Mouse (Mus musculus) midbrain, embryonic 10.5 days (tissue): ENCODE measurements at regions not wholly inside any gene's neighbourhood (a gene's known extent, or its start where the extent isn't known, plus 50 kb on each side); places are given as distances from the start of the nearest gene placed in this dataset.

Source experiments
- DNase-seq: peaks from one replicate; pipeline ENCODE4 v3.0.0-alpha.2; 2017; ENCODE audit warnings: low spot score
- H3K27ac ChIP-seq: fragments of 300-500 bp; sonication (generic); replicated peaks from 2 replicates; pipeline ENCODE4 v1.5.1; 2016; ENCODE audit warnings: mild to moderate bottlenecking
- H3K27me3 ChIP-seq: fragments of 300-500 bp; sonication (generic); 2 replicates; pipeline ENCODE4 v1.6.1; 2016; ENCODE audit warnings: low read depth, mild to moderate bottlenecking; ENCODE audit not compliant: poor library complexity, severe bottlenecking
- H3K36me3 ChIP-seq: fragments of 300-500 bp; sonication (generic); 2 replicates; pipeline ENCODE4 v1.6.1; 2016; ENCODE audit warnings: mild to moderate bottlenecking, moderate library complexity
- H3K4me1 ChIP-seq: fragments of 300-500 bp; sonication (generic); 2 replicates; pipeline ENCODE4 v1.6.1; 2016
- H3K4me3 ChIP-seq: fragments of 300-500 bp; sonication (generic); 2 replicates; pipeline ENCODE4 v1.5.1; 2016; ENCODE audit warnings: mild to moderate bottlenecking, moderate library complexity
- H3K9me3 ChIP-seq: fragments of 300-500 bp; sonication (generic); replicated peaks from 2 replicates; pipeline ENCODE4 v1.6.1; 2016; ENCODE audit warnings: mild to moderate bottlenecking
- WGBS: fragments of 180-500 bp; shearing (Covaris S2); methylation state at CpG from one replicate; pipeline ENCODE4 v1.1.7; 2016; 5-methylcytosine and 5-hydroxymethylcytosine counted together

GRCm38 (mm10) chr1:57470356-57470755 is 63.5 kb upstream of the Tyw5 start:
- DNase-seq = no peak

DNA sequence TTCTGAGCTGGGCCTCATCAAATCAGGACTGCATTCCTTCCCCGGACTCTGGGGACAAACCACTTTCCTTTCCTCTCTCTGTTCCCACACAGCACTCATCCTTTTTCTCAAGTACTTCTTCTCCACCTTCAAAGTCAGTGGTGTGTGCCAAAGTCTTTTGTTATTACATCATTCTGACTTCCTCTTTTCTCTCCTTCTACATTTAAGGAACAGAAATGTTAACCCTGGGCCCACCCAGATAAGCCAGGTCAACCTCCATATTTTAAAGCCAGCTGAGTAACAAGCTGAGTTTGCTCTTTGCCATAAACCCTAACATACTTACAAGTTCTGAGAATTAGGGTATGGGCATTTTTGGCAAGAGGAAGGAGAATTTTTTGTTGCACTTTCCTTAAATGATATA is 65.3 kb upstream of the Tyw5 start:
- Histone ChIP-seq H3K36me3 (no peaks in the 10 kb centered on the region), H3K27ac (no peak overlapping the region), H3K4me3 (no peak overlapping the region), H3K27me3 (no peaks in the 10 kb centered on the region), H3K9me3 (no peaks in the 10 kb centered on the region), H3K4me1 (peaks cover 5% of the 10 kb centered on the region; the same call in 1 of the 2 replicates)
- no peak for DNase-seq
- WGBS = 72% methylated on average over 1 of the region's 1 CpGs

More at GRCm38 (mm10) chr1:57470356-57470755, 63.5 kb upstream of the Tyw5 start:
- Histone ChIP-seq H3K27ac (no peak overlapping the region), H3K9me3 (no peaks in the 10 kb centered on the region), H3K4me3 (no peak overlapping the region), H3K4me1 (peaks cover 5% of the 10 kb centered on the region; the same call in 1 of the 2 replicates), H3K27me3 (no peaks in the 10 kb centered on the region), H3K36me3 (no peaks in the 10 kb centered on the region)
- 90% methylated on average over 1 of the region's 1 CpGs for WGBS

DNA sequence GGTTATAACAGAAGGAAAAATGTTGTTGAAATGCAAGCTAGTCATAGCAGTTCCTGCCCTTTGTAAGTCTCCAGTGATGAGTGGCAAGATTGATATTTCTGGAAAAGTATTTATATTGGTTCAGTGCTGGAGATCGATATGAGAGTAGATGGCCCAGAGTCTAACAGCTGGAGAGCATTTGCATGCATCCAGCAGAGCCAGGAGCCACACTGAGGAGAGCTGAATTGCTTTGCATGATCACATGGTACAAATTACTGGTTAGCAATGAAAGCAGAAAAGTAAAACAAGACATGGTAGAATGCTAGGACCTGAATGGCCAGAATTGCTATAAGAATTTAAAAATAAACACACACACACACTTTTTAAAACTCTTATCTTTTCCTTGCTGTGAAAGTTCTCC is 70.8 kb upstream of the Tyw5 start:
- Histone ChIP-seq H3K9me3 (no peaks in the 10 kb centered on the region), H3K4me3 (no peak overlapping the region), H3K27me3 (no peaks in the 10 kb centered on the region), H3K36me3 (no peaks in the 10 kb centered on the region), H3K27ac (no peak overlapping the region), H3K4me1 (no peaks in the 10 kb centered on the region)
- 58% methylated on average over 1 of the region's 1 CpGs for WGBS
- no peak for DNase-seq

- DNase-seq = no peak
- H3K4me1 ChIP-seq = no peaks in the 10 kb centered on the region
- H3K9me3 ChIP-seq = no peaks in the 10 kb centered on the region
- 67% methylated on average over 2 of the region's 2 CpGs for WGBS
- no peaks in the 10 kb centered on the region for H3K36me3 ChIP-seq
- H3K27ac ChIP-seq = no peak overlapping the region
- H3K4me3 ChIP-seq = no peak overlapping the region
- no peaks in the 10 kb centered on the region for H3K27me3 ChIP-seq
Measured at GRCm38 (mm10) chr1:57478151-57478550, 71.2 kb upstream of the Tyw5 start.

- no peaks in the 10 kb centered on the region for H3K4me1 ChIP-seq
- H3K9me3 ChIP-seq = no peaks in the 10 kb centered on the region
- H3K4me3 ChIP-seq = no peak overlapping the region
- H3K36me3 ChIP-seq = no peaks in the 10 kb centered on the region
- H3K27ac ChIP-seq = no peak overlapping the region
- no peak for DNase-seq
- no peaks in the 10 kb centered on the region for H3K27me3 ChIP-seq
- 94% methylated on average over 1 of the region's 1 CpGs for WGBS
Measured at GRCm38 (mm10) chr1:57478800-57479199, 71.9 kb upstream of the Tyw5 start.

- 83% methylated on average over 4 of the region's 4 CpGs for WGBS
- H3K4me1 ChIP-seq = no peaks in the 10 kb centered on the region
- DNase-seq = no peak
- H3K9me3 ChIP-seq = no peaks in the 10 kb centered on the region
- H3K27ac ChIP-seq = no peak overlapping the region
- H3K36me3 ChIP-seq = no peaks in the 10 kb centered on the region
- no peaks in the 10 kb centered on the region for H3K27me3 ChIP-seq
- no peak overlapping the region for H3K4me3 ChIP-seq
Measured at GRCm38 (mm10) chr1:57479566-57479965, 72.7 kb upstream of the Tyw5 start.

- H3K27me3 ChIP-seq = no peaks in the 10 kb centered on the region
- no peak for DNase-seq
- H3K27ac ChIP-seq = no peak overlapping the region
- no peaks in the 10 kb centered on the region for H3K36me3 ChIP-seq
- no peak overlapping the region for H3K4me3 ChIP-seq
- 89% methylated on average over 2 of the region's 2 CpGs for WGBS
- H3K4me1 ChIP-seq = no peaks in the 10 kb centered on the region
- H3K9me3 ChIP-seq = no peaks in the 10 kb centered on the region
Measured at GRCm38 (mm10) chr1:57489176-57489575, 82.3 kb upstream of the Tyw5 start.

- Histone ChIP-seq H3K36me3 (no peaks in the 10 kb centered on the region), H3K4me3 (no peak overlapping the region), H3K4me1 (no peaks in the 10 kb centered on the region), H3K27ac (no peak overlapping the region), H3K9me3 (no peaks in the 10 kb centered on the region), H3K27me3 (no peaks in the 10 kb centered on the region)
- no peak for DNase-seq
- 84% methylated on average over 6 of the region's 6 CpGs for WGBS
Measured at GRCm38 (mm10) chr1:57489588-57489987, 82.7 kb upstream of the Tyw5 start.

- Histone ChIP-seq H3K27ac (no peak overlapping the region), H3K9me3 (no peaks in the 10 kb centered on the region), H3K4me3 (no peak overlapping the region), H3K4me1 (no peaks in the 10 kb centered on the region), H3K27me3 (no peaks in the 10 kb centered on the region), H3K36me3 (no peaks in the 10 kb centered on the region)
- no peak for DNase-seq
- 81% methylated on average over 4 of the region's 4 CpGs for WGBS
Measured at GRCm38 (mm10) chr1:57490021-57490420, 83.1 kb upstream of the Tyw5 start.

GRCm38 (mm10) chr1:57492696-57493095 is 85.8 kb upstream of the Tyw5 start:
- Histone ChIP-seq H3K4me3 (no peak overlapping the region), H3K36me3 (no peaks in the 10 kb centered on the region), H3K4me1 (0 out of 2 replicates have a peak, but pooled peaks cover 3% of the 10 kb centered on the region), H3K27ac (no peak overlapping the region), H3K27me3 (no peaks in the 10 kb centered on the region), H3K9me3 (no peaks in the 10 kb centered on the region)
- 85% methylated on average over 2 of the region's 2 CpGs for WGBS
- no peak for DNase-seq

DNA sequence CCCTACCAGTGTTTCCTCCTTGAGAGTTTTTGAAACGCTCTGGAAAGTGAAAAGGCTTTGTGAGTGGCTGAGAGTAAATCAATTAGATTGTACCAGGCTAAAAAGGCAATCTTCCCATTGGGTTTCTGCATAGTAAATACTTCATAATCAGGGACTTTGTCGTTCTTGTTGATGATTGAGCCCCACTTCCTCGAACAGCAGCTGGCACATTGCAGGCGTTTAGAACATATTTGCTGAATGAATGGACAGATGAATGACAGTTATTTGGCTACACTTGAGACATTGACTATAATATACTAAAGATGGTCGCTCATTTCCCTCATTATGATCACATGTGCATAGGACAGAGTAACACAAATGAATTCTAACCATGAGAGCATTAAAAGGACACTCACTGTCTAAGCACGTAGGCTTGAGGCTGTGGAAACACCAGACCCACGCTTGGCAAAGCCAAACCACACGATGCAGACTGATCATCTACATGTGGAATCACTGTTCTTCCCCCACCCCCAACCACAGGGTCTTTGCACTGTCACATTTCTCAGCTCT is 90.7 kb upstream of the Tyw5 start:
- H3K9me3 ChIP-seq = no peaks in the 10 kb centered on the region
- H3K27ac ChIP-seq = no peak overlapping the region
- no peaks in the 10 kb centered on the region for H3K27me3 ChIP-seq
- 0 out of 2 replicates have a peak, but pooled peaks cover 3% of the 10 kb centered on the region for H3K4me1 ChIP-seq
- WGBS = 78% methylated on average over 8 of the region's 8 CpGs
- H3K36me3 ChIP-seq = no peaks in the 10 kb centered on the region
- H3K4me3 ChIP-seq = no peak overlapping the region
- DNase-seq = no peak

GRCm38 (mm10) chr1:57510359-57511120 is 103.6 kb upstream of the Tyw5 start:
- Histone ChIP-seq H3K36me3 (no peaks in the 10 kb centered on the region), H3K9me3 (no peaks in the 10 kb centered on the region), H3K27me3 (no peaks in the 10 kb centered on the region), H3K27ac (no peak overlapping the region), H3K4me1 (no peaks in the 10 kb centered on the region), H3K4me3 (no peak overlapping the region)
- no peak for DNase-seq
- 85% methylated on average over 8 of the region's 9 CpGs for WGBS

GRCm38 (mm10) chr1:57511902-57512301 is 105.0 kb upstream of the Tyw5 start:
- Histone ChIP-seq H3K4me3 (no peak overlapping the region), H3K36me3 (no peaks in the 10 kb centered on the region), H3K9me3 (no peaks in the 10 kb centered on the region), H3K4me1 (no peaks in the 10 kb centered on the region), H3K27ac (no peak overlapping the region), H3K27me3 (no peaks in the 10 kb centered on the region)
- no peak for DNase-seq
- WGBS = 96% methylated on average over 2 of the region's 2 CpGs
